Mouse (Mus musculus) forebrain, embryonic 15.5 days (tissue): Measurements from ENCODE around the gene 4933416C03Rik. TPM values are rescaled to one million over a fixed set of nuclear protein-coding genes. Genes with fewer than 3 reads are reported as not detected.

ENCODE experiments used
- ATAC-seq: fragments of 200-750 bp; cut with Nextera tagmentation; replicated peaks from 2 replicates; pipeline ENCODE4 v1.8.0; 2017; ENCODE audit warnings: mild to moderate bottlenecking, moderate TSS enrichment, moderate library complexity
- H3K27ac ChIP-seq: fragments of 300-500 bp; sonication (generic); replicated peaks from 2 replicates; pipeline ENCODE4 v1.5.1; 2015; ENCODE audit warnings: mild to moderate bottlenecking, inconsistent platforms
- H3K27me3 ChIP-seq: fragments of 300-500 bp; sonication (generic); 2 replicates; pipeline ENCODE4 v1.6.1; 2015; ENCODE audit warnings: inconsistent platforms
- H3K36me3 ChIP-seq: fragments of 300-500 bp; sonication (generic); 2 replicates; pipeline ENCODE4 v1.6.1; 2015; ENCODE audit warnings: mild to moderate bottlenecking, inconsistent platforms
- H3K4me1 ChIP-seq: fragments of 300-500 bp; sonication (generic); 2 replicates; pipeline ENCODE4 v1.6.1; 2015; ENCODE audit warnings: inconsistent platforms
- H3K4me2 ChIP-seq: fragments of 300-500 bp; sonication (generic); replicated peaks from 2 replicates; pipeline ENCODE4 v1.6.1; 2015; ENCODE audit warnings: mild to moderate bottlenecking, inconsistent platforms
- H3K4me3 ChIP-seq: fragments of 300-500 bp; sonication (generic); 2 replicates; pipeline ENCODE4 v1.5.1; 2015; ENCODE audit warnings: mild to moderate bottlenecking, inconsistent platforms
- H3K9ac ChIP-seq: fragments of 300-500 bp; sonication (generic); replicated peaks from 2 replicates; pipeline ENCODE4 v1.6.1; 2015; ENCODE audit warnings: mild to moderate bottlenecking, inconsistent platforms
- H3K9me3 ChIP-seq: fragments of 300-500 bp; sonication (generic); 2 replicates; pipeline ENCODE4 v1.6.1; 2016; ENCODE audit warnings: inconsistent platforms
- WGBS: fragments of 180-500 bp; shearing (Covaris S2); methylation state at CpG from one replicate; pipeline ENCODE4 v1.1.7; 2015; ENCODE audit warnings: mixed read lengths; 5-methylcytosine and 5-hydroxymethylcytosine counted together
- polyA plus RNA-seq: library from polyadenylated mRNA; unstranded; fragments of >200 nt; fragmentation: Nextera tagmentation; extraction: Ambion mirVana; gene quantifications from 2 replicates; pipeline ENCODE4 v1.2.1, GENCODE M21; 2015

Gene 4933416C03Rik
- polyA plus RNA-seq, 1 experiment from 2014 or later = 0.17 TPM

DNA sequence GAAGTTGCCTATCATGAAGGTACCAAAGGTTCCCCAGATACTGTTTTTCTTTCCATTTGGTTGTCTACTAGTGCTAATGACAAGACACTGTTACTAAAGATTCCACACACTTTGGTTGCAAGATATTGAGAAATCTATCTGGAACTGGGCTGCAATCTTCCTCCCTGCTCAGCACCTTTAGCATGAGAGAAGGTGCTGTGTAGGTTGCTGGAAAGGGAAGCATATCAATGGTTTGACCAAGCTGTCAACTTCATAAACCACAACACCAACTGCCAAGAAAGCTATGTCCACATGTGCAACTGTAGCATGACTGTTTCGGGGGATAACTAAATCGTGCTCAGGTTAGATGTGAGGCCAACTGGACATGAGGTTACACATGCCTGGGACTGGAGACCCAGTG is 7.7 kb upstream of the 4933416C03Rik start:
- Histone ChIP-seq H3K36me3 (no peaks in the 10 kb centered on the region), H3K4me1 (no peaks in the 10 kb centered on the region)
- WGBS = 99% methylated on average over 2 of the region's 2 CpGs

GRCm38 (mm10) chr10:116117060-116117459 is 3.3 kb upstream of the 4933416C03Rik start:
- Histone ChIP-seq H3K4me2 (no peak overlapping the region), H3K27ac (no peak overlapping the region), H3K9me3 (no peaks in the 10 kb centered on the region), H3K4me3 (no peak overlapping the region), H3K9ac (no peak overlapping the region), H3K4me1 (no peaks in the 10 kb centered on the region), H3K36me3 (no peaks in the 10 kb centered on the region), H3K27me3 (no peaks in the 10 kb centered on the region)
- 84% methylated on average over 8 of the region's 8 CpGs for WGBS
- ATAC-seq = no peak

More for the DNA sequence above, 7.7 kb upstream of the 4933416C03Rik start:
- no peak overlapping the region for H3K9ac ChIP-seq
- H3K27ac ChIP-seq = no peak overlapping the region
- no peak for ATAC-seq
- no peaks in the 10 kb centered on the region for H3K27me3 ChIP-seq
- H3K4me2 ChIP-seq = no peak overlapping the region
- H3K9me3 ChIP-seq = no peaks in the 10 kb centered on the region
- no peak overlapping the region for H3K4me3 ChIP-seq

- Histone ChIP-seq H3K9ac (no peak overlapping the region), H3K9me3 (no peaks in the 10 kb centered on the region), H3K36me3 (no peaks in the 10 kb centered on the region), H3K4me1 (no peaks in the 10 kb centered on the region), H3K4me2 (no peak overlapping the region), H3K4me3 (no peak overlapping the region), H3K27ac (no peak overlapping the region), H3K27me3 (no peaks in the 10 kb centered on the region)
- no peak for ATAC-seq
- 78% methylated on average over 4 of the region's 4 CpGs for WGBS
Measured at GRCm38 (mm10) chr10:116115881-116116677, 2.4 kb upstream of the 4933416C03Rik start.

GRCm38 (mm10) chr10:116112868-116113267 is 849 bp downstream of the 4933416C03Rik start:
- Histone ChIP-seq H3K4me3 (no peak overlapping the region), H3K36me3 (no peaks in the 10 kb centered on the region), H3K9me3 (no peaks in the 10 kb centered on the region), H3K9ac (no peak overlapping the region), H3K27ac (no peak overlapping the region), H3K27me3 (no peaks in the 10 kb centered on the region), H3K4me2 (no peak overlapping the region), H3K4me1 (no peaks in the 10 kb centered on the region; the same call in 1 of the 2 replicates)
- no peak for ATAC-seq
- WGBS = 95% methylated on average over 11 of the region's 11 CpGs

DNA sequence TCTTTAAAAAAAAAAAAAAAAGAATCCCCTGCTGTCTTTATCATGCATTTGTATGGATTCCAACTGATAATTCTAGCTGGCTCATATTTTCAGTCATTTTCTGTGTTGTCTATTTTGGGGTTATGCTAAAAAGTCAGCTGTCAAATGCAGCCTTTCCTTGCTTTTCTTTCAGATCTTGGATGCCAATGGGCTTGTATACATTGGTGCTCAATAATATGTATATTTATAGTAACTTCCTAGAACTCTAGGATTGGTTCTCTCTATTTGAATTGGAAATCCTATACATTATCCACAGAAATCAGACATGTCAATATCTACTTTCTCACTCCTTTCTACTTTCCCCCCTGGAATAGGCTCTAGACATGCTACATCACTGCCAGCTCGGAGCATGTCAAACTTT is 5.0 kb downstream of the 4933416C03Rik start:
- no peak; the same call in 1 of the 2 replicates for ATAC-seq
- Histone ChIP-seq H3K9me3 (no peaks in the 10 kb centered on the region), H3K4me2 (no peak overlapping the region), H3K4me1 (no peaks in the 10 kb centered on the region; the same call in 1 of the 2 replicates), H3K36me3 (no peaks in the 10 kb centered on the region), H3K27ac (no peak overlapping the region), H3K4me3 (no peak overlapping the region), H3K27me3 (no peaks in the 10 kb centered on the region), H3K9ac (no peak overlapping the region)
- 78% methylated on average over 1 of the region's 1 CpGs for WGBS

GRCm38 (mm10) chr10:116108176-116108575 is 5.5 kb downstream of the 4933416C03Rik start:
- Histone ChIP-seq H3K36me3 (no peaks in the 10 kb centered on the region), H3K27ac (peak overlapping the region; percentile 44), H3K9me3 (no peaks in the 10 kb centered on the region), H3K9ac (no peak overlapping the region), H3K4me3 (no peak overlapping the region), H3K4me1 (no peaks in the 10 kb centered on the region; the same call in 1 of the 2 replicates), H3K4me2 (no peak overlapping the region), H3K27me3 (no peaks in the 10 kb centered on the region)
- WGBS = 56% methylated on average over 4 of the region's 4 CpGs
- peak; percentile 80 for ATAC-seq

- ATAC-seq = no peak
Measured at GRCm38 (mm10) chr10:116098470-116098869, 15.2 kb downstream of the 4933416C03Rik start.

GRCm38 (mm10) chr10:116096466-116096865 is 17.3 kb downstream of the 4933416C03Rik start:
- Histone ChIP-seq H3K27ac (no peak overlapping the region), H3K4me1 (no peaks in the 10 kb centered on the region), H3K4me3 (no peak overlapping the region), H3K9ac (no peak overlapping the region), H3K36me3 (no peaks in the 10 kb centered on the region), H3K27me3 (no peaks in the 10 kb centered on the region), H3K4me2 (no peak overlapping the region), H3K9me3 (no peaks in the 10 kb centered on the region)
- no peak for ATAC-seq
- 77% methylated on average over 13 of the region's 13 CpGs for WGBS

More at GRCm38 (mm10) chr10:116098470-116098869, 15.2 kb downstream of the 4933416C03Rik start:
- H3K4me3 ChIP-seq = no peak overlapping the region
- H3K27ac ChIP-seq = no peak overlapping the region
- 91% methylated on average over 7 of the region's 7 CpGs for WGBS
- H3K4me2 ChIP-seq = no peak overlapping the region
- no peaks in the 10 kb centered on the region for H3K36me3 ChIP-seq
- H3K9me3 ChIP-seq = no peaks in the 10 kb centered on the region
- no peaks in the 10 kb centered on the region for H3K27me3 ChIP-seq
- no peaks in the 10 kb centered on the region for H3K4me1 ChIP-seq
- H3K9ac ChIP-seq = no peak overlapping the region

- H3K4me3 ChIP-seq = no peak overlapping the region
- H3K36me3 ChIP-seq = no peaks in the 10 kb centered on the region
- 27% methylated on average over 3 of the region's 3 CpGs for WGBS
- H3K4me2 ChIP-seq = no peak overlapping the region
- no peaks in the 10 kb centered on the region for H3K4me1 ChIP-seq
- H3K27me3 ChIP-seq = no peaks in the 10 kb centered on the region
- 0 out of 2 replicates have a peak, but pooled peaks have one; percentile 35 for ATAC-seq
- no peaks in the 10 kb centered on the region for H3K9me3 ChIP-seq
- no peak overlapping the region for H3K27ac ChIP-seq
- H3K9ac ChIP-seq = no peak overlapping the region
Measured at GRCm38 (mm10) chr10:116083965-116084364, 29.8 kb downstream of the 4933416C03Rik start.

DNA sequence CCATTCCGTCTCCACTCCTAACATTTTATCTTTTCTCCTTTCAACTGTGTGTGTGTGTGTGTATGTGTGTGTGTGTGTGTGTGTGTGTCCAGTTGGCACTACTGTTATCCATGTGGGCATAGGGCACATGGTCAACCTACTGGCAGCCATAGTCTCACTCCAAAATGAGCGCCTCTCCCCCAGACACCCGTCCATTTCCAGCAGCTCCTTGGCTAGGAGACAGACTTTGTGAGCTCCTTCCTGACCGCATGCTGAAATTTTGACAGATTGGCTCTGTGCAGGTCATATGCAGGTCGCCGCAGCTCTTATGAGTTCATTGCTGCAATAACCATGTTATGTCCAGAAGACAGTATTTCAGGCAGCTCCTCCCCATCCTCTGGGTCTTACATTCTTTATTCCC is 32.9 kb downstream of the 4933416C03Rik start:
- Histone ChIP-seq H3K4me1 (no peaks in the 10 kb centered on the region), H3K4me2 (no peak overlapping the region), H3K36me3 (no peaks in the 10 kb centered on the region), H3K9me3 (no peaks in the 10 kb centered on the region), H3K27me3 (no peaks in the 10 kb centered on the region), H3K27ac (no peak overlapping the region), H3K9ac (no peak overlapping the region), H3K4me3 (no peak overlapping the region)
- no peak for ATAC-seq
- 95% methylated on average over 6 of the region's 6 CpGs for WGBS

- H3K9me3 ChIP-seq = no peaks in the 10 kb centered on the region
- no peak for ATAC-seq
Measured at GRCm38 (mm10) chr10:116079396-116079795, 34.3 kb downstream of the 4933416C03Rik start.

GRCm38 (mm10) chr10:116078636-116079035 is 35.1 kb downstream of the 4933416C03Rik start:
- ATAC-seq = no peak
- Histone ChIP-seq H3K36me3 (no peaks in the 10 kb centered on the region), H3K27ac (no peak overlapping the region), H3K4me2 (no peak overlapping the region), H3K9me3 (no peaks in the 10 kb centered on the region), H3K9ac (no peak overlapping the region), H3K4me3 (no peak overlapping the region), H3K27me3 (no peaks in the 10 kb centered on the region), H3K4me1 (no peaks in the 10 kb centered on the region)
- WGBS = 82% methylated on average over 5 of the region's 5 CpGs

More at GRCm38 (mm10) chr10:116079396-116079795, 34.3 kb downstream of the 4933416C03Rik start:
- H3K27ac ChIP-seq = no peak overlapping the region
- WGBS = 39% methylated on average over 7 of the region's 7 CpGs
- H3K4me3 ChIP-seq = no peak overlapping the region
- no peak overlapping the region for H3K9ac ChIP-seq
- no peaks in the 10 kb centered on the region for H3K27me3 ChIP-seq
- no peaks in the 10 kb centered on the region for H3K4me1 ChIP-seq
- no peaks in the 10 kb centered on the region for H3K36me3 ChIP-seq
- no peak overlapping the region for H3K4me2 ChIP-seq
